Mouse (Mus musculus): Measurements from ENCODE around the gene Akt3.
A peak's percentile ranks its signal among the peaks of the same experiment; 100 is the strongest.

Akt3 gene

GRCm38 (mm10) chr1:177186751-177187150, 71.3 kb downstream of the Akt3 start:
- peak; percentile 14 for DNase-seq (ENCODE audit: low spot score)

GRCm38 (mm10) chr1:177179635-177180034, 78.4 kb downstream of the Akt3 start:
- no peak for DNase-seq (ENCODE audit: low spot score)

- peak; percentile 78 for DNase-seq (ENCODE audit: low spot score)
These were observed 82.6 kb downstream of the Akt3 start for GRCm38 (mm10) chr1:177175436-177175835.

GRCm38 (mm10) chr1:177171300-177171699, 86.7 kb downstream of the Akt3 start:
- DNase-seq (ENCODE audit: low spot score): no peak

GRCm38 (mm10) chr1:177165789-177166188, 92.2 kb downstream of the Akt3 start:
- DNase-seq (ENCODE audit: low spot score): no peak

- DNase-seq (ENCODE audit: low spot score): no peak
These were observed 92.7 kb downstream of the Akt3 start for GRCm38 (mm10) chr1:177165336-177165735.

GRCm38 (mm10) chr1:177150344-177151021, 107.5 kb downstream of the Akt3 start:
- DNase-seq (ENCODE audit: low spot score): peak; percentile 69

GRCm38 (mm10) chr1:177148746-177149145, 109.3 kb downstream of the Akt3 start:
- no peak for DNase-seq (ENCODE audit: low spot score)

GRCm38 (mm10) chr1:177141468-177141867, 116.5 kb downstream of the Akt3 start:
- DNase-seq (ENCODE audit: low spot score): no peak

GRCm38 (mm10) chr1:177139652-177140051, 118.4 kb downstream of the Akt3 start:
- no peak for DNase-seq (ENCODE audit: low spot score)

- DNase-seq (ENCODE audit: low spot score): no peak
These were observed 126.5 kb downstream of the Akt3 start for GRCm38 (mm10) chr1:177131458-177131857.

- DNase-seq (ENCODE audit: low spot score): no peak
These were observed 131.3 kb downstream of the Akt3 start for GRCm38 (mm10) chr1:177126674-177127073.

GRCm38 (mm10) chr1:177110665-177111271, 147.2 kb downstream of the Akt3 start:
- no peak for DNase-seq (ENCODE audit: low spot score)

GRCm38 (mm10) chr1:177090465-177090864, 167.5 kb downstream of the Akt3 start:
- no peak for DNase-seq (ENCODE audit: low spot score)

GRCm38 (mm10) chr1:177089515-177089914, 168.5 kb downstream of the Akt3 start:
- no peak for DNase-seq (ENCODE audit: low spot score)

GRCm38 (mm10) chr1:177089048-177089447, 169.0 kb downstream of the Akt3 start:
- DNase-seq (ENCODE audit: low spot score): no peak

GRCm38 (mm10) chr1:177081957-177082645, 175.9 kb downstream of the Akt3 start:
- no peak for DNase-seq (ENCODE audit: low spot score)

GRCm38 (mm10) chr1:177069161-177069560, 188.8 kb downstream of the Akt3 start:
- DNase-seq (ENCODE audit: low spot score): no peak

- no peak for DNase-seq (ENCODE audit: low spot score)
These were observed 190.8 kb downstream of the Akt3 start for GRCm38 (mm10) chr1:177067123-177067646.

GRCm38 (mm10) chr1:177065732-177066131, 192.3 kb downstream of the Akt3 start:
- DNase-seq (ENCODE audit: low spot score): no peak

- no peak for DNase-seq (ENCODE audit: low spot score)
These were observed 196.2 kb downstream of the Akt3 start for GRCm38 (mm10) chr1:177061761-177062160.

- no peak for DNase-seq (ENCODE audit: low spot score)
These were observed 203.1 kb downstream of the Akt3 start for GRCm38 (mm10) chr1:177054891-177055290.

GRCm38 (mm10) chr1:177051366-177051963, 206.5 kb downstream of the Akt3 start:
- DNase-seq (ENCODE audit: low spot score): no peak

All from embryo, embryonic 10 days (tissue).